9 mouse cellular contexts compared by ENCODE assay signal in the genomic region with DNA sequence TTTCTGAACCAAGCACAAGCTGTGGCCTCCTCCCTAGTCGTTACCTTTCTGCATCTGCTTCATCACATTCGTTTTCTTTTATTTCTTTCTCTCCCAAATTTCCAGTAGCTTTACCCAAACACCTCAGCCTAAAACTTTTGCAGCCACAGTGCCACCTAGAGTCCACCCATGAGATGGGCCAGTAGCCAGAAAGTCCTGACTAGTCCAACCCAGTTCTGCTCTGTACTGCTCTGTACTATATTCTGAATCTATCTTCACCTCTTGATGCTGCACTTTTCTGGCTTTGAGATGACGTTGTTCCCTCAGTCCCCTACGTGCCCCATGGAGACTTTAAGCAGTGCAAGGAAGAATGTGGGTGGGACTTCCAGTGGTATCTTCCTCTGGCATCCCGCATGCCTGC.
A peak's percentile ranks its signal among the peaks of the same experiment; 100 is the strongest.
DNase-seq lines count a peak whose midpoint lies in the region; ATAC-seq and TF ChIP-seq lines count a peak whose summit lies in the region.
"Had no signal": no experiment of that assay in that cellular context is flagged by ENCODE, and none has a peak within 500 bp of the region (broad histone marks: within the 10 kb centered on the region; RNA-seq: fewer than 3 reads in every experiment).

No protein-coding gene starts in this region.

- no peak overlapping the region for H3K4me3 ChIP-seq in heart, embryonic 10.5 days
- no peak overlapping the region for H3K4me3 ChIP-seq in bone marrow macrophage, adult 2 months (ENCODE audit: insufficient read depth, low read length)

- H3K9me3 ChIP-seq in heart, embryonic 10.5 days: no peaks in the 10 kb centered on the region

- no peaks in the 10 kb centered on the region for H3K4me1 ChIP-seq in heart, embryonic 10.5 days
- H3K4me1 ChIP-seq in bone marrow macrophage, adult 2 months (ENCODE audit: control insufficient read depth, insufficient read depth, low read length): no peaks in the 10 kb centered on the region

- H3K36me3 ChIP-seq in heart, embryonic 10.5 days: no peaks in the 10 kb centered on the region

- WGBS in heart, embryonic 10.5 days: 23% methylated on average over 5 of the region's 5 CpGs

- peaks cover 76% of the 10 kb centered on the region for H3K27me3 ChIP-seq in heart, embryonic 10.5 days (ENCODE audit: insufficient read depth, poor library complexity, severe bottlenecking)

- peak; percentile 93 for DNase-seq in heart, adult 11 months
- DNase-seq in heart, embryonic 10.5 days (ENCODE audit: low spot score): no peak
- peak; percentile 49 for DNase-seq in forelimb bud, embryonic 11.5 days (ENCODE audit: low read depth, low spot score)
- DNase-seq in induced T-regulatory cell, adult 2 months (ENCODE audit: low read depth): peak; percentile 12
- DNase-seq in left cerebral cortex, adult 11 months (ENCODE audit: low spot score): peak; percentile 44
- peak; percentile 41 for DNase-seq in thymus, postnatal 0 days (ENCODE audit: low spot score)

- H3K27ac ChIP-seq in heart, embryonic 10.5 days: no peak overlapping the region
- H3K27ac ChIP-seq in bone marrow macrophage, adult 2 months (ENCODE audit: insufficient read depth, low read depth, low read length): no peak overlapping the region
- H3K27ac ChIP-seq: macrophage had no signal

- TF ChIP-seq POLR2A in bone marrow macrophage, adult 2 months (IDR thresholded peaks at IDR 0.05; ENCODE audit: borderline replicate concordance, low read depth, low read length): no peak

- peak; percentile 86 for ATAC-seq in megakaryocyte-erythroid progenitor cell, adult 5-6 weeks (replicated peaks; ENCODE audit: low FRiP score, low TSS enrichment, poor library complexity, severe bottlenecking)

- TF ChIP-seq CTCF in bone marrow macrophage, adult 2 months (IDR thresholded peaks at IDR 0.05; ENCODE audit: low read depth, low read length): peak; percentile 32; the same call in 1 of the 2 replicates
